Mouse (Mus musculus) 416B (cell line): ENCODE measurements around the gene Dgkz.

Experiments used
- DNase-seq: peaks from one replicate; pipeline ENCODE4 v3.0.0; 2011; ENCODE audit warnings: low read depth

The Dgkz gene

GRCm38 (mm10) chr2:91993409-91993808 is 17.7 kb upstream of the Dgkz start:
- DNase-seq: no peak

- no peak for DNase-seq
Observed at GRCm38 (mm10) chr2:91989750-91990149, 14.1 kb upstream of the Dgkz start.

- DNase-seq: peak; percentile 85
Observed at GRCm38 (mm10) chr2:91987542-91987941, 11.9 kb upstream of the Dgkz start.

GRCm38 (mm10) chr2:91986071-91986470 is 10.4 kb upstream of the Dgkz start:
- peak; percentile 84 for DNase-seq

- peak; percentile 62 for DNase-seq
Observed at GRCm38 (mm10) chr2:91984906-91985525, 9.4 kb upstream of the Dgkz start.

- peak; percentile 97 for DNase-seq
Observed at GRCm38 (mm10) chr2:91984439-91984838, 8.8 kb upstream of the Dgkz start.

- DNase-seq: no peak
Observed at GRCm38 (mm10) chr2:91980830-91981229, 5.2 kb upstream of the Dgkz start.

GRCm38 (mm10) chr2:91980245-91980644 is 4.6 kb upstream of the Dgkz start:
- no peak for DNase-seq

GRCm38 (mm10) chr2:91978547-91978946 is 2.9 kb upstream of the Dgkz start:
- no peak for DNase-seq

- peak; percentile 69 for DNase-seq
Observed at GRCm38 (mm10) chr2:91977960-91978359, 2.3 kb upstream of the Dgkz start.

GRCm38 (mm10) chr2:91973416-91974135 is 2.1 kb downstream of the Dgkz start:
- DNase-seq: no peak

GRCm38 (mm10) chr2:91972121-91972566 is 3.5 kb downstream of the Dgkz start:
- peak; percentile 66 for DNase-seq

- DNase-seq: no peak
Observed at GRCm38 (mm10) chr2:91971231-91972097, 4.2 kb downstream of the Dgkz start.

GRCm38 (mm10) chr2:91967962-91968361 is 7.7 kb downstream of the Dgkz start:
- DNase-seq: no peak

- DNase-seq: peak; percentile 88
Observed at GRCm38 (mm10) chr2:91966367-91966766, 9.3 kb downstream of the Dgkz start.

GRCm38 (mm10) chr2:91965417-91965816 is 10.2 kb downstream of the Dgkz start:
- peak; percentile 91 for DNase-seq

- peak; percentile 73 for DNase-seq
Observed at GRCm38 (mm10) chr2:91964610-91965204, 11.0 kb downstream of the Dgkz start.

GRCm38 (mm10) chr2:91963443-91963932 is 12.2 kb downstream of the Dgkz start:
- peak; percentile 90 for DNase-seq

- peak; percentile 40 for DNase-seq
Observed at GRCm38 (mm10) chr2:91962864-91963401, 12.7 kb downstream of the Dgkz start.

- peak; percentile 61 for DNase-seq
Observed at GRCm38 (mm10) chr2:91961901-91962761, 13.5 kb downstream of the Dgkz start.

- DNase-seq: no peak
Observed at GRCm38 (mm10) chr2:91960459-91960858, 15.2 kb downstream of the Dgkz start.
